Mouse (Mus musculus): ENCODE data around the gene Ypel4. TPM values are rescaled to one million over a fixed set of nuclear protein-coding genes. Genes with fewer than 3 reads are reported as not detected.
"Not testable (repeated sequence)": the region's sequence is repeated elsewhere in the genome, so short reads cannot be mapped to it uniquely, and the experiment has no call there.

Gene Ypel4
- polyA plus RNA-seq, 1 experiment from 2014 or later = 19.6 TPM

DNA sequence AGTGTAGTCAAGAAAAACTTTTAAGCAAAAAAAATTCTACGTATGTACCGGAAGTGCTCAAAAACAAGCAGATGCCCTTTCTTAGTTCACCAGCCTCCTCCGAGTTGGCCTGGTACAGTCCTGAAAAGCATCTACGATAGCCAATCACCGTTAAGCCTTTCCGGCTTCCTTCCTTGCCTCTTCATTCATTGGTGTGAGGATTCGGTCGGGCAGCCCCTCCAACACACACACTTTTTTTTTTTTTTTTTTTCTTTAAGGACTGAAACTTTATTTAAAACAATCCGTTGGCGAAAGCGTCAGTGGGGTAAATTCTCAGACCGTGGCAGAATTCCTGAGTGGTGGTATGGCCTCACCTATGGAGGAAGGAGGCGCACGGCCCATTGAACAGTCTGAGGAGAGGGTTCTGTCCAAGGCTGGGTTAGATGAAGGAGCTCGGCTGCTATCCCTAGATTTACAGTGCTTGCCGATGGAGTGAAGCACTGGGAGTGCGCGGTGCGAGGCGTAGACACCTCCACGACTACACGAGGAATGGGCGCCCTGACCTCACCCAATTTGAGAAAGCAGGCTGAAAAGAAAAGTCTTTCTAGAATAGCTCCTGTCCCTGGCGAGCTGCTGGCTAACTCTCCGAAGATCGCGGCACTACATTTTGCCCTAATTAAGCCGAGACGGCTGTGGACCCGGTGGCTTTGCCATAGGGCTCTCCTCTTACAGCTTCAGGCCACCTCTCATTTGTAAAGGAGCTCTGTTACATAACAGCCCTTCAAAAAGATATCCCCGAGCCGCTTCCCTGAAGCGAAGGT, 18.1 kb upstream of the Ypel4 start:
- Histone ChIP-seq H3K4me1 (peaks cover 22% of the 10 kb centered on the region), H3K4me2 (peak overlapping the region; percentile 79), H3K27ac (peak overlapping the region; percentile 98), H3K36me3 (replicated peaks) (peaks cover 3% of the 10 kb centered on the region; the same call in 1 of the 2 replicates), H3K9ac (peak overlapping the region; percentile 96), H3K9me3 (no peaks in the 10 kb centered on the region), H3K27me3 (no peaks in the 10 kb centered on the region), H3K4me3 (replicated peaks) (peak overlapping the region; percentile 93)
- WGBS = under 1% methylated on average over 33 of the region's 33 CpGs
- peak; percentile 94 for ATAC-seq (ENCODE audit: low FRiP score)

- no peak for ATAC-seq (ENCODE audit: low FRiP score)
- H3K9me3 ChIP-seq = no peaks in the 10 kb centered on the region
- no peaks in the 10 kb centered on the region for H3K27me3 ChIP-seq
- H3K4me1 ChIP-seq = peaks cover 22% of the 10 kb centered on the region
- peak overlapping the region; percentile 98; the same call in 1 of the 2 replicates for H3K27ac ChIP-seq
- peak overlapping the region; percentile 65 for H3K9ac ChIP-seq
- peak overlapping the region; percentile 79 for H3K4me2 ChIP-seq
- 34% methylated on average over 9 of the region's 9 CpGs for WGBS
- H3K36me3 ChIP-seq (replicated peaks) = peaks cover 7% of the 10 kb centered on the region; the same call in 1 of the 2 replicates
- peak overlapping the region; percentile 93 for H3K4me3 ChIP-seq (replicated peaks)
These were observed 17.2 kb upstream of the Ypel4 start for GRCm38 (mm10) chr2:84716423-84717355.

DNA sequence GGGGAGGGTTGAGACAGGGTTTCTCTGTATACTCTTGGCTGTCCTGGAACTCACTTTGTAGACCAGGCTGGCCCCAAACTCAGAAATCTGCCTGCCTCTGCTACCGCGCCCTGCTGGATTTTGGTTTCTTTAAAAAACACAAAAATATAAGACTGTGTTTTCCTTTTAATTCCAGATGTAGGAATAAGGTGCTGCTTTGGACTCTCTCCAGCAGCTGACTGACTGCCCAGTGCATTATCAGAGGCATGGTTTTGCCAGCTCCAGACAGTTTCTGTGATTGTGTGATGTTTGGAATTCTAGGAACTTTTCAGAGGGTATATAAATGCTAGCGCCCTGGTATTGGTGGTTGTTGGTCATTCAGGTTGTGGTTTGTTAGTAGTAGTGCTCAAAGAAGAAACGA, 16.5 kb upstream of the Ypel4 start:
- Histone ChIP-seq H3K4me2 (no peak overlapping the region), H3K4me3 (replicated peaks) (no peak overlapping the region), H3K9ac (no peak overlapping the region), H3K9me3 (no peaks in the 10 kb centered on the region), H3K27me3 (no peaks in the 10 kb centered on the region), H3K36me3 (replicated peaks) (peaks cover 9% of the 10 kb centered on the region; the same call in 1 of the 2 replicates), H3K4me1 (peaks cover 20% of the 10 kb centered on the region), H3K27ac (no peak overlapping the region)
- WGBS = 94% methylated on average over 4 of the region's 4 CpGs
- ATAC-seq (ENCODE audit: low FRiP score) = no peak

DNA sequence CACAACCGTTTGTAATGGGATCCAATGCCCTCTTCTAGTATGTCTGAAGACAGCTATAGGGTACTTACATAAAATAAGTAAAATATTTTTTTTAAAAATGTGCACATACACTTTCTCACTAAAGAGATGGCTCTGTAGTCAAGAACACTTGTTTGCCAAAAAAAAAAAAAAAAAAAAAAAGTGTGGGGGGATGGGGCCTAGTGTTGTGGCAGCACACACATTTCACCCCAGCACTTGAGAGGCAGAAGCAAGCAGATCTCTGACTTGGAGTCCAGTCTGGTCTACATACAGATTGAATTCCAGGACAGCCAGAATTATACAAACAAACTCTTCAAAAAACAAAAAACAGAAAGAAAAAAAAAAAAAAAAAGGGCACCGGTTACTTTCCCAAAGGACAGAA, 13.1 kb upstream of the Ypel4 start:
- H3K36me3 ChIP-seq (replicated peaks) = peaks cover 32% of the 10 kb centered on the region
- H3K4me3 ChIP-seq (replicated peaks) = no peak overlapping the region
- H3K9ac ChIP-seq = no peak overlapping the region
- H3K4me2 ChIP-seq = no peak overlapping the region
- H3K27me3 ChIP-seq = no peaks in the 10 kb centered on the region
- peaks cover 10% of the 10 kb centered on the region for H3K4me1 ChIP-seq
- no peak for ATAC-seq (ENCODE audit: low FRiP score)
- WGBS = 93% methylated on average over 2 of the region's 2 CpGs
- H3K9me3 ChIP-seq = no peaks in the 10 kb centered on the region
- no peak overlapping the region for H3K27ac ChIP-seq

GRCm38 (mm10) chr2:84721182-84721581, 12.7 kb upstream of the Ypel4 start:
- H3K9me3 ChIP-seq = no peaks in the 10 kb centered on the region
- H3K9ac ChIP-seq = no peak overlapping the region
- no peak overlapping the region for H3K4me2 ChIP-seq
- no peak overlapping the region for H3K27ac ChIP-seq
- H3K4me3 ChIP-seq (replicated peaks) = no peak overlapping the region
- H3K4me1 ChIP-seq = peaks cover 15% of the 10 kb centered on the region
- ATAC-seq (ENCODE audit: low FRiP score) = no peak
- 90% methylated on average over 3 of the region's 3 CpGs for WGBS
- no peaks in the 10 kb centered on the region for H3K27me3 ChIP-seq
- peaks cover 34% of the 10 kb centered on the region for H3K36me3 ChIP-seq (replicated peaks)

DNA sequence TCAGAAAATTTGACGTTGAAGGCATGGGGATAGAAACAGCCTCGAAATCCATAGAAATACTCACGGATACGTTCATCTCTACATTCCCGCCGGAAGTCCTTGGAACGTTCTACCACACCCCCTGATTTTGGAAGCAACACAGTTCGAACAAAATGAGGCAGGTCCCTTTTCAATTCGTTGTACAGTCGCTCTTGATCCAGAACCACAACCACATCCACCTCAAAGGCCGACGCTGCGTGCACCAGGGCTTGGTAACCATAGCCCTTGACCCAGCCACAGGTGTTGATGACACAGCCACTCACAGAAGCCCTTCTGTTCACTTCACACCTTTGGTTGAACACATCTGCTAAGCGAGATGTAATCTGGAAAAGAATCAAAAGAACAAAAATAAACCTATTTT, 10.0 kb upstream of the Ypel4 start:
- H3K4me1 ChIP-seq = peaks cover 22% of the 10 kb centered on the region
- WGBS = 95% methylated on average over 14 of the region's 14 CpGs
- H3K4me3 ChIP-seq (replicated peaks) = no peak overlapping the region
- no peaks in the 10 kb centered on the region for H3K9me3 ChIP-seq
- H3K4me2 ChIP-seq = no peak overlapping the region
- no peak for ATAC-seq (ENCODE audit: low FRiP score)
- no peak overlapping the region for H3K27ac ChIP-seq
- H3K9ac ChIP-seq = no peak overlapping the region
- H3K36me3 ChIP-seq (replicated peaks) = peaks cover 34% of the 10 kb centered on the region
- H3K27me3 ChIP-seq = no peaks in the 10 kb centered on the region

GRCm38 (mm10) chr2:84725770-84726169, 8.1 kb upstream of the Ypel4 start:
- Histone ChIP-seq H3K27ac (no peak overlapping the region), H3K4me3 (replicated peaks) (peak overlapping the region; percentile 56), H3K36me3 (replicated peaks) (peaks cover 34% of the 10 kb centered on the region), H3K9ac (no peak overlapping the region), H3K4me1 (peaks cover 22% of the 10 kb centered on the region), H3K27me3 (no peaks in the 10 kb centered on the region), H3K9me3 (no peaks in the 10 kb centered on the region), H3K4me2 (peak overlapping the region; percentile 68; the same call in 1 of the 2 replicates)
- WGBS = 93% methylated on average over 10 of the region's 10 CpGs
- ATAC-seq (ENCODE audit: low FRiP score) = no peak

DNA sequence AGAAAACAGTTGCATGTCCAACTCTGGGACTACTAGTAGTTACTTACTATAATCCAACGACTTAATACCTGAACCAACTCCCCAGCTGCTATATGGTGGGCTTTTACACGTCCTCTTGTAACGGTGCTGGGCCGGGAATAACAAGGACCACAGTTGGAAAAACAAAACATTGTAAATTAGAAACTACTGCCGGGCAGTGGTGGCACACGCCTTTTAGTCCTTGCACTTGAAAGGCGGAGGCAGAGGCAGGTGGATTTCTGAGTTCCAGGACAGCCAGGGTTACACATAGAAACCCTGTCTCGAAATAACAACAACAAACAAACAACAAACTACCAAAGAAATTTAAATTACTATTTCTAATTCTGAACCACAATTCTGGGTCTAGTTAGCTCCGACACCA, 7.1 kb upstream of the Ypel4 start:
- H3K27ac ChIP-seq = no peak overlapping the region
- no peaks in the 10 kb centered on the region for H3K27me3 ChIP-seq
- WGBS = 7% methylated on average over 9 of the region's 9 CpGs
- peak overlapping the region; percentile 61 for H3K9ac ChIP-seq
- H3K4me3 ChIP-seq (replicated peaks) = peak overlapping the region; percentile 56
- 0 out of 2 replicates have a peak, but pooled peaks have one; percentile 1 for ATAC-seq (ENCODE audit: low FRiP score)
- H3K4me1 ChIP-seq = peaks cover 22% of the 10 kb centered on the region
- H3K9me3 ChIP-seq = no peaks in the 10 kb centered on the region
- peak overlapping the region; percentile 68 for H3K4me2 ChIP-seq
- peaks cover 27% of the 10 kb centered on the region for H3K36me3 ChIP-seq (replicated peaks)

GRCm38 (mm10) chr2:84727172-84727858, 6.5 kb upstream of the Ypel4 start, which contains the start of gene Clp1:
Clp1 (minus strand) TSS chr2:84727350.
- WGBS = under 1% methylated on average over 39 of the region's 39 CpGs
- peak; percentile 97 for ATAC-seq (ENCODE audit: low FRiP score)

GRCm38 (mm10) chr2:84728191-84728590, 5.7 kb upstream of the Ypel4 start:
- not testable (repeated sequence) for H3K9ac ChIP-seq; ATAC-seq (ENCODE audit: low FRiP score); H3K27ac ChIP-seq; H3K4me3 ChIP-seq (replicated peaks); H3K27me3 ChIP-seq; H3K9me3 ChIP-seq
- H3K4me1 ChIP-seq = peaks cover 23% of the 10 kb centered on the region
- peak overlapping the region; percentile 68; the same call in 1 of the 2 replicates for H3K4me2 ChIP-seq
- peaks cover 22% of the 10 kb centered on the region for H3K36me3 ChIP-seq (replicated peaks)
- 81% methylated on average over 5 of the region's 5 CpGs for WGBS

More at GRCm38 (mm10) chr2:84727172-84727858, 6.5 kb upstream of the Ypel4 start, which contains the start of gene Clp1:
- Histone ChIP-seq H3K9ac (peak within 1 kb of the TSS; percentile 61), H3K9me3 (no peaks in the 10 kb centered on the region), H3K27ac (peak within 1 kb of the TSS; percentile 89), H3K4me2 (peak within 1 kb of the TSS; percentile 68), H3K27me3 (no peaks in the 10 kb centered on the region), H3K4me1 (peaks cover 22% of the 10 kb centered on the region), H3K36me3 (replicated peaks) (peaks cover 25% of the 10 kb centered on the region), H3K4me3 (replicated peaks) (peak within 1 kb of the TSS; percentile 56)

DNA sequence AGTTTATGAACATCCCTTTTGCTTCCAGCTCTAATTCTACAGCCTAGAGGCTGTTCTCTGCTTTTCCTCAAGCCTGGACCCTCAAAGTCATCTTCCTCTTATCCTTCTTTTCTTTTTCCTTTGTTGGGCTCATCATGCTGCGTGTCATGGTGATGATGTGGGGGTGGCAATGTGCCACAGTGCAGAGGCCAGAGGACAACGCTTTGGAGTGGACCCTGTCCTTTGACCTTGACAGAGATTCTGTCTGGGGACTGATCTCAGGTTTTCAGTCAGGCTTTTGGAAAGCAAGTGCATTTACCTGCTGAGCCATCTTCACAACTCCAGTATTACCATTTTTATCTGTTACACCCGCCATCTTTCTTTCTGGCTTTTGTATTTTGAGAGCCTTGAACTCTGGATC, 2.7 kb upstream of the Ypel4 start:
- 88% methylated on average over 3 of the region's 3 CpGs for WGBS
- Histone ChIP-seq H3K4me1 (peaks cover 36% of the 10 kb centered on the region), H3K36me3 (replicated peaks) (no peaks in the 10 kb centered on the region), H3K27ac (no peak overlapping the region), H3K4me2 (no peak overlapping the region), H3K9ac (no peak overlapping the region), H3K9me3 (no peaks in the 10 kb centered on the region), H3K27me3 (no peaks in the 10 kb centered on the region), H3K4me3 (replicated peaks) (no peak overlapping the region)
- ATAC-seq (ENCODE audit: low FRiP score) = no peak
